Mouse (Mus musculus) cerebellum, adult 11 months (tissue): ENCODE results near the gene Clstn2.

Source experiments
- DNase-seq: peaks from one replicate; pipeline ENCODE4 v3.0.0; 2022

Gene Clstn2

GRCm38 (mm10) chr9:97919326-97919725 is 113.7 kb downstream of the Clstn2 start:
- no peak for DNase-seq

GRCm38 (mm10) chr9:97891415-97891814 is 141.6 kb downstream of the Clstn2 start:
- DNase-seq: no peak

- no peak for DNase-seq
Observed at GRCm38 (mm10) chr9:97883336-97883735, 149.6 kb downstream of the Clstn2 start.

- no peak for DNase-seq
Observed at GRCm38 (mm10) chr9:97867013-97867700, 165.8 kb downstream of the Clstn2 start.

- no peak for DNase-seq
Observed at GRCm38 (mm10) chr9:97852859-97853258, 180.1 kb downstream of the Clstn2 start.

- DNase-seq: no peak
Observed at GRCm38 (mm10) chr9:97847873-97848838, 184.8 kb downstream of the Clstn2 start.

- DNase-seq: no peak
Observed at GRCm38 (mm10) chr9:97842054-97842453, 190.9 kb downstream of the Clstn2 start.

GRCm38 (mm10) chr9:97831216-97831615 is 201.8 kb downstream of the Clstn2 start:
- no peak for DNase-seq

- no peak for DNase-seq
Observed at GRCm38 (mm10) chr9:97829919-97830318, 203.1 kb downstream of the Clstn2 start.

- no peak for DNase-seq
Observed at GRCm38 (mm10) chr9:97827689-97828088, 205.3 kb downstream of the Clstn2 start.

- DNase-seq: no peak
Observed at GRCm38 (mm10) chr9:97826077-97826947, 206.7 kb downstream of the Clstn2 start.

GRCm38 (mm10) chr9:97817116-97817515 is 215.9 kb downstream of the Clstn2 start:
- no peak for DNase-seq

- DNase-seq: no peak
Observed at GRCm38 (mm10) chr9:97816143-97816805, 216.7 kb downstream of the Clstn2 start.

GRCm38 (mm10) chr9:97813157-97813556 is 219.8 kb downstream of the Clstn2 start:
- no peak for DNase-seq

GRCm38 (mm10) chr9:97807031-97807430 is 225.9 kb downstream of the Clstn2 start:
- DNase-seq: no peak

- DNase-seq: no peak
Observed at GRCm38 (mm10) chr9:97793661-97794060, 239.3 kb downstream of the Clstn2 start.

GRCm38 (mm10) chr9:97788151-97788670 is 244.8 kb downstream of the Clstn2 start:
- no peak for DNase-seq

GRCm38 (mm10) chr9:97780032-97780616 is 252.9 kb downstream of the Clstn2 start:
- DNase-seq: no peak

GRCm38 (mm10) chr9:97775770-97776169 is 257.2 kb downstream of the Clstn2 start:
- DNase-seq: no peak

- DNase-seq: no peak
Observed at GRCm38 (mm10) chr9:97774991-97775390, 258.0 kb downstream of the Clstn2 start.

GRCm38 (mm10) chr9:97773911-97774310 is 259.1 kb downstream of the Clstn2 start:
- no peak for DNase-seq

- DNase-seq: no peak
Observed at GRCm38 (mm10) chr9:97772431-97772830, 260.6 kb downstream of the Clstn2 start.
